Mouse (Mus musculus): ENCODE measurements around the gene Nmur1.
"Not testable (repeated sequence)": the region's sequence is repeated elsewhere in the genome, so short reads cannot be mapped to it uniquely, and the experiment has no call there.

Nmur1 gene

GRCm38 (mm10) chr1:86358906-86359797, 66.9 kb downstream of the Nmur1 start, which contains the start of gene Ncl:
Ncl (minus strand) TSS chr1:86359400.
- peak; percentile 98 for DNase-seq (ENCODE audit: low read depth, low spot score)

DNA sequence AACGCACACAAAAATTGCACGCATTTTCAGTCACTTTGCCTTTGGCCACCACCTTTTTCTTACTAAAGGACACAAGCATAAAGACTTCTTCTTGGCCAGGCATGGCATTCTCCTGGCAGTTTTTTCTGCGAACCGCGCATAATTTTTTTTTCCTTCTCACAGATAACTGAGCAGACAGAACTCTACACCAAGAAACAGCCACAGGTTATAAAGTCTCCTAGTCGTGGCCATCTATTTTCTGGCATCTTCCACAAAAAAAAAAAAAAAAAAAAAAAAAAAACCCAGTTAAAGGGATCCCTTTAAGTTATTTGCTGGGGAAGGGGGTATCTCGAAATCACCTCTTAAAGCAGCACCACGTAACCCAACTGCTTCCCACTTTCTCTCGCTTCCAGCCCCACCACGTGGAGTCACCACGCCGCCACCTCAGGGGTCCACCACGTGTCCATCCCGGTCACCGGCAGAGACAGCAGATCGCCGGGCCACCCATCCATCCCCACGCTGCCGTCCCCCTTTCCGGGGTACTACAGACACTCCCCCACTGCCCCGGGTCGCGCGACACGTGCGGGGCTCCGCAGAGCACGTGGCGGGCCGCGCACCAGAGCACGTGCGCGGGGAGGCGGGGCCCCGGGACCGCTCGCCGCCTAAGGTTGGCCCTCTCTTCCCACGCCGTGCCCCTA, 67.7 kb downstream of the Nmur1 start:
- DNase-seq (ENCODE audit: low read depth, low spot score) = no peak

- no peak for DNase-seq (ENCODE audit: low read depth, low spot score)
Measured at GRCm38 (mm10) chr1:86354186-86354585, 71.8 kb downstream of the Nmur1 start.

GRCm38 (mm10) chr1:86350576-86350975, 75.5 kb downstream of the Nmur1 start:
- DNase-seq (ENCODE audit: low read depth, low spot score) = no peak

GRCm38 (mm10) chr1:86349696-86350095, 76.3 kb downstream of the Nmur1 start:
- no peak for DNase-seq (ENCODE audit: low read depth, low spot score)

DNA sequence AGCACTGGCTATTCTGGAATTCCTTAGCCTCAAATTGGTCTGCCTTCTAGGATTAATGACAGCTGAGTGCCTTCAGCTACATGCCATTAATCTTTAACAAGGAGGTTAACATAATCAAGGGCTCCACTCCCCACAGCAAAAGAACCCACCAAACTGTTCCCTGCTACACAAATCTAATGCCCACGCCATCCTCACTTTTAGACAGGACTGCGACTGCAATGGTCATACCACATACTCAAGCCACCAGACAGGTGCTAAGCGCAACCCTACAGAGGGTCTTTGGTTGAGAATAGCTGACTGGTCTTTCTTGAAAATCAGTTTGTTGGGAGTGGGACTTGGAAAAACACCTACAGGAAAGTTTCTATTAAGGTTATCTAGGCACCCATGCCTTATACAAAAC, 76.8 kb downstream of the Nmur1 start:
- DNase-seq (ENCODE audit: low read depth, low spot score) = no peak

GRCm38 (mm10) chr1:86348801-86349200, 77.2 kb downstream of the Nmur1 start:
- DNase-seq (ENCODE audit: low read depth, low spot score) = no peak

- DNase-seq (ENCODE audit: low read depth, low spot score) = no peak
Measured at GRCm38 (mm10) chr1:86348083-86348482, 77.9 kb downstream of the Nmur1 start.

- no peak for DNase-seq (ENCODE audit: low read depth, low spot score)
Measured at GRCm38 (mm10) chr1:86347716-86348045, 78.3 kb downstream of the Nmur1 start.

DNA sequence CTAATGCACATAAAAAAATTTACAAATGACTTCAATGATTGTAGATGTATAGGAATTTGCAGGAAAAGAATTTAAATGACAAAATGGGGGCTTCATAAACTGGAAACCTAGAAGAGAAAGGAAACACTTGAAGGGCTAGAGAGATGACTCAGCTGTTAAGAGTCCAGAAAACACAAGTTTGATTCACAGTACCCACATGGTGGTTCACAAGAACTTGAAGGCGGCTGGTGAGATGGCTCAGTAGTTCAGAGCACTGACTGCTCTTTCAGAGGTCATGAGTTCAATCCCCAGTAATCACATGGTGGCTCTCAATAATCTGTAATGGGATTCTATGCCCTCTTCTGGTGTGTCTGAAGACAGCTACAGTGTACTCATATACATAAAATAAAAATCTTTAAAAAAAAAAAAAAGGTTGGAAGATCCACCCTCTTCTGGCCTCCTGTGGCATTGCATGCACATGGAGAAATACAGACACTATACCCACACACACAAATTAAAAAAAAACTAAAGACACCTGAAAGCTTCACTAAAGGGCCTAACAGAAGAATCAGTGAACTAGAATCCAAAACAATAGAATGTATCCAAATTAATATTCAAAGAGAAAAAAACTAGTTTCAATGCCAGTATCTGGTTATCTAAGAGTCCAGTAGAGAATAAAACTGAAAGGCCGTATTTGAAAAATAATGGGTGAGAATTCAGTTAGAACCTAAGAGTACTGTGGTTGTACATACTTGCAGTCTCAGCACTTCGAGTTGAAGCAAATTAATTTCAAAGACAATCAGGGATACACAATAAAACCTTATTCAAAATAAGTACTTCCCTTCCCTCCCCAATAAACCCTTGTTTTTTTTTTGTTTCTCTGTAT, 78.9 kb downstream of the Nmur1 start:
- no peak for DNase-seq (ENCODE audit: low read depth, low spot score)

- DNase-seq (ENCODE audit: low read depth, low spot score) = no peak
Measured at GRCm38 (mm10) chr1:86345956-86346355, 80.1 kb downstream of the Nmur1 start.

GRCm38 (mm10) chr1:86345069-86345468, 81.0 kb downstream of the Nmur1 start:
- no peak for DNase-seq (ENCODE audit: low read depth, low spot score)

DNA sequence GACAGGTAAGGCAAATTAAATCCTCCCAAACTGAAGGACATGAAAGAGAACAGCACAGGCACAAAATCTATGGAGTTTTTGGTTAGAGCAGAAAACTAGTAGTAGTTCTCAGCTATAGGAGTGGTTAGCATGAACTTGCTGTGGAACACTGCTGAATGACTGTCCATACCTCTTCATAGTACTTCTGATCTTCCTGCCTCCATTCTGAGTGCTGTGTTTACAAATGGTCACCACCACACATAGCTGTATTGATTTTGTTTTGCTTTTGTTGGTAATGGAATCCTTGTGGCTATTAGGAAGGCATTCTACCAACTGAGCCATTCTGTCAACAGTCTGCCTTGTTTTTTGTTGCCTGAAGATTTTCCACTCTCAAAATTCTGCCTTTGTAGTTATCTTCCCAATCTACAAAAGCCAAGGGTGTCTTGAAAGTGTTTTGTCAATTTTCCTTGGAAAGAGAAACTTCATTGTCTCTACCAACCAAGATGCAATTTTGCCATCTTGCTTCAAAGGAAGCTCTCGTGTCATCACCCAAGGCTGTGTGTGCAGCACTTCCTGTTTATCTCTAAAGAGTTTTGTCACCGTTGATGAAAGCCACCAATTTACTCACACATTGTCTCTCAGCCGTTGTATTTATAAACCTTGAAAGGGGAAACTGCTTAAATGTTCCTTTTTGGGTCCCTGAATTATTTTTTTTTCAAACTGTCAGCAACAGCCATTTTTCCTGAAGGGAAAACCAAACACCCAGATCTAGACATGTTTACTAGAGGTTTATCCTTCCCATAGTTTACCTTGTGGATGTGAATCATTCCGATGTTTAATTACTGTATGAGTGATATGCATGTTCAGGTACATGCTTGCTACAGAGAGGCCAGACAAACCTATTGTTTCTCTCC, 81.8 kb downstream of the Nmur1 start:
- no peak for DNase-seq (ENCODE audit: low read depth, low spot score)

DNA sequence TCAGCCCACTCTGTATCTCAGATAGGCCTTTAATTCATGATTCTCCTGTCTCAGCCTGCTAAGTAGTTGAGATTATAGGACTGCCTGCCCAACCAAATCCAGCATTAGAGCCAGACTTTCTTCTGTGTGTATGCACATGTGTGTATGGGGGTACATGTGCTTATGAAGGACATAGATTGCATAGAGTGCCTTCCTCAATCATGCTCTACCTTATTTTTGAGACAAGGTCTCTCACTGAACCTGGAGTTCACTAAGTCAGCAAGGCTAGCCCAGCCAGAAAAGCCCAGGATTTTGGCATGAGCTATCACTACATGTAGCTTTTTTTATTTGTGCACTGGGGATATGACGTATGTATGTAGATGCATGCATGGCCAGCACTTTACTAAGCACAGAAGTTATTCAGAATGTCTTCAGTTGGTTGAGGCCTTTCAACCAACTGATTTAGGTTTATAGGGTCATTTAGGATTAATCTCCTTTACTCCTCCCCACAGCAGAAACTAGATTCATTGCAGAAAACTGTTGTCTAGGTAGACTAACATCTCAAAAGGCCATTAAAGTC, 82.9 kb downstream of the Nmur1 start:
- DNase-seq (ENCODE audit: low read depth, low spot score) = no peak

DNA sequence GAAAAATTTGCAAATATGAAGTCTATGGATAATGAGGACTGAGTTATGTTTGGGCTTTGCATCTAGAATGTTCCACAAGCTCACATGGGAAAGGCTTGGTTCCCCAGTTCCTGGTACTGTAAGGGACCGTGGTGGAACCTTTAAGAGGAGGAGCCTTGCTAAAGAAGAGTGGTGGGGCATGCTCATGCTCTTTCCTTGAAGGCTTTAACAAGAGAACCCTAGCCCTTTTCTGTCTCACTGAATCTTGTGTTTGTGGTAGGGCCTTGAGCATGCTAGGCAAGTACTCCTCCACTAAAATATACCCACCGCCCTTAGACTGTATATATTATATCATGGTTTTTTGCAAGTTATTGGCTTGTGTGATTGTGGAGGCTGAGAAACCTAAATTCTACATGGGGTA, 83.7 kb downstream of the Nmur1 start:
- no peak for DNase-seq (ENCODE audit: low read depth, low spot score)

DNA sequence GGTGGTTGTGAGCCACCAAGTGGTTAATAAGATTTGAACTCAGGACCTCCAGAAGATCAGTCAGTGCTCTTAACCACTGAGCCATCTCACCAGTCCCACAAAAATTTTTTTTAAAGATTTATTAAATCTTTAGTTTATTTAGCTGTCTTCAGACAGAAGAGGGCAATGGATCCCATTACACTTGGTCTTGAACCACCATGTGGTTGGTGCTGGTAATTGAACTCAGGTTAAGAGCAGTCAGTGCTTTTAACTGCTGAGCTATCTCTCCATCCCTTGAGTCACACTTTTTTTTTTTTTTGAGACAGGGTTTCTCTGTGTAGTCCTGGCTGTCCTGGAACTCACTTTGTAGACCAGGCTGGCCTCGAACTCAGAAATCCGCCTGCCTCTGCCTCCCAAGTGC, 84.9 kb downstream of the Nmur1 start:
- DNase-seq (ENCODE audit: low read depth, low spot score) = not testable (repeated sequence)

DNA sequence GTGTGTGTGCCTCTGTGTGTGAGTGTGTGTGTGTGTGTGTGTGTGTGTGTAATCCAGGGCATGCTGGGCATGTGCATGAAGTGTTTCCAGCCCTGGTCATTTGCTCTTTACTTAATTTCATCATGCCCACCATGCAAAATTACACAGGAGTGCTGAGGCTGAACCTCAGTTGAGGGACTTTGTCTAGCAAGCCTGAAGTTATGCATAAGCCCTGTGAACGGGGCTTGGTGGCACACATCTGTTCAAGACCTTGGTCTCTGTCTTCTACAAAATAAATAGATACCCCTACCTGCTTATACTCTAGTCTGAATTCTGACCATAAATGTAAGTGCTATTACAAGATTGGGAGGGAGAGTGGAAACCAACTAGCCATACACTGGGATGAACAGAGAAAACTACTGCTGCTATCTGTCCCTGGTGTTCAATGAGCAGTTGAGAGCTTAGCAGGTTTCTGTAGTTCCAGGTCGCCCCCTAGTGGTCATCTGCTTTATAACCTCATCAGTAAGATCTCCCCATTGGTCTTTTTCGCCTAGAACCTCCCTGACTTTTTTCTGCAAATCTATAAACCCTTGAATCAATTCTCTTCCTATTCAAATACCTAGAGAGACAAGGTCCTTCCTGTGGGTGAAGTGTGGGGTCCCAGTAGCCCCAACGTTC, 86.7 kb downstream of the Nmur1 start:
- peak; percentile 73 for DNase-seq (ENCODE audit: low read depth, low spot score)

GRCm38 (mm10) chr1:86336330-86336729, 89.7 kb downstream of the Nmur1 start:
- no peak for DNase-seq (ENCODE audit: low read depth, low spot score)

Data from embryo, embryonic 11.5 days (tissue).